16 mouse cellular contexts compared by ENCODE assay signal in genomic region chr13:32799131-32799530, GRCm38 (mm10). TPM values are rescaled to one million over a fixed set of nuclear protein-coding genes. Genes with fewer than 3 reads are reported as not detected.
DNase-seq lines count a peak whose midpoint lies in the region; ATAC-seq and TF ChIP-seq lines count a peak whose summit lies in the region.
"Had no signal": no experiment of that assay in that cellular context is flagged by ENCODE, and none has a peak within 500 bp of the region (broad histone marks: within the 10 kb centered on the region; RNA-seq: fewer than 3 reads in every experiment).

No protein-coding gene starts in this region.

- no peak overlapping the region for H3K4me3 ChIP-seq in kidney, postnatal 0 days (replicated peaks; ENCODE audit: low read depth, low read length)
- no peak overlapping the region for H3K4me3 ChIP-seq in E14TG2a.4 (replicated peaks; ENCODE audit: low read length)
- no peak overlapping the region for H3K4me3 ChIP-seq in kidney, embryonic 14.5 days (ENCODE audit: low read length)
- H3K4me3 ChIP-seq: embryonic facial prominence, embryonic 13.5 days; heart, embryonic 12.5 days; midbrain, embryonic 10.5 days; neural tube, embryonic 15.5 days had no signal

- H3K27ac ChIP-seq in kidney, postnatal 0 days, result no peak overlapping the region
- H3K27ac ChIP-seq in kidney, embryonic 14.5 days (ENCODE audit: low read depth, low read length), result no peak overlapping the region
- H3K27ac ChIP-seq: embryonic facial prominence, embryonic 13.5 days; liver, embryonic 14.5 days; midbrain, embryonic 10.5 days; neural tube, embryonic 15.5 days had no signal

- H3K9me3 ChIP-seq in kidney, postnatal 0 days (replicated peaks; ENCODE audit: low read length), result no peaks in the 10 kb centered on the region
- no peaks in the 10 kb centered on the region for H3K9me3 ChIP-seq in E14TG2a.4 (ENCODE audit: low read length)
- H3K9me3 ChIP-seq in kidney, embryonic 14.5 days (ENCODE audit: control insufficient read depth, low read length), result no peaks in the 10 kb centered on the region
- H3K9me3 ChIP-seq: embryonic facial prominence, embryonic 13.5 days; heart, embryonic 12.5 days; midbrain, embryonic 10.5 days; neural tube, embryonic 15.5 days had no signal

- no peak for ATAC-seq in kidney, postnatal 0 days (replicated peaks; ENCODE audit: low FRiP score, low read depth)
- no peak for ATAC-seq in kidney, embryonic 14.5 days (ENCODE audit: low FRiP score, low TSS enrichment)
- ATAC-seq: activated CD4-positive, CD25-positive, alpha-beta regulatory T cell, adult 4 months had no signal

- H3K36me3 ChIP-seq in kidney, postnatal 0 days (ENCODE audit: insufficient read depth, low read length), result no peaks in the 10 kb centered on the region
- peaks cover 9% of the 10 kb centered on the region for H3K36me3 ChIP-seq in E14TG2a.4 (ENCODE audit: insufficient read depth, low read length)
- H3K36me3 ChIP-seq in kidney, embryonic 14.5 days (ENCODE audit: control insufficient read depth, insufficient read depth, low read length), result no peaks in the 10 kb centered on the region
- H3K36me3 ChIP-seq: embryonic facial prominence, embryonic 13.5 days; heart, embryonic 12.5 days; midbrain, embryonic 10.5 days; neural tube, embryonic 15.5 days had no signal

- no peak overlapping the region for H3K9ac ChIP-seq in kidney, postnatal 0 days (ENCODE audit: low read depth, low read length)
- H3K9ac ChIP-seq in kidney, embryonic 14.5 days (ENCODE audit: low read depth, low read length), result no peak overlapping the region
- H3K9ac ChIP-seq: embryonic facial prominence, embryonic 13.5 days; heart, embryonic 12.5 days; liver, embryonic 14.5 days; neural tube, embryonic 15.5 days had no signal

- DNase-seq in embryo, embryonic 10.5 days (ENCODE audit: low spot score), result peak; percentile 55
- DNase-seq in embryo, embryonic 10 days (ENCODE audit: low spot score), result no peak
- peak; percentile 42 for DNase-seq in kidney, postnatal 0 days (ENCODE audit: low spot score)
- no peak for DNase-seq in kidney, postnatal 4 days
- peak; percentile 49 for DNase-seq in forelimb bud, embryonic 11.5 days (ENCODE audit: low read depth, low spot score)
- no peak for DNase-seq in cerebellum, postnatal 36 days
- DNase-seq: B cell, adult 2 months; kidney, adult 18-20 months had no signal

- WGBS in kidney, postnatal 0 days, result 63% methylated on average over 2 of the region's 2 CpGs
- 63% methylated on average over 2 of the region's 2 CpGs for WGBS in kidney, embryonic 14.5 days

- peaks cover 15% of the 10 kb centered on the region; the same call in 1 of the 2 replicates for H3K4me1 ChIP-seq in kidney, postnatal 0 days (replicated peaks; ENCODE audit: insufficient read depth, low read length)
- H3K4me1 ChIP-seq in E14TG2a.4 (replicated peaks; ENCODE audit: low read depth, low read length), result peaks cover 23% of the 10 kb centered on the region
- peaks cover 9% of the 10 kb centered on the region; the same call in 1 of the 2 replicates for H3K4me1 ChIP-seq in kidney, embryonic 14.5 days (ENCODE audit: control insufficient read depth, insufficient read depth, low read length)

- no peak overlapping the region for H3K4me2 ChIP-seq in kidney, postnatal 0 days (ENCODE audit: low read length)
- no peak overlapping the region for H3K4me2 ChIP-seq in kidney, embryonic 14.5 days (replicated peaks; ENCODE audit: low read depth, low read length)
- H3K4me2 ChIP-seq: embryonic facial prominence, embryonic 13.5 days; heart, embryonic 12.5 days; neural tube, embryonic 15.5 days had no signal

- H3K27me3 ChIP-seq in kidney, postnatal 0 days (ENCODE audit: insufficient read depth, low read length), result no peaks in the 10 kb centered on the region
- H3K27me3 ChIP-seq in E14TG2a.4 (ENCODE audit: insufficient read depth, low read length), result peaks cover 14% of the 10 kb centered on the region
- H3K27me3 ChIP-seq in kidney, embryonic 14.5 days (ENCODE audit: control insufficient read depth, insufficient read depth, low read length), result no peaks in the 10 kb centered on the region
- H3K27me3 ChIP-seq: embryonic facial prominence, embryonic 13.5 days; heart, embryonic 12.5 days; neural tube, embryonic 15.5 days had no signal

- peak; percentile 56 for TF ChIP-seq CTCF in kidney, postnatal 0 days (IDR thresholded peaks at IDR 0.05; ENCODE audit: low read depth)
- peak; percentile 24; the same call in 1 of the 2 replicates for TF ChIP-seq CTCF in E14TG2a.4 (conservative IDR thresholded peaks at IDR 0.05; ENCODE audit: low read length)

RNA-seq across cellular contexts. Expression of gene Wrnip1, which starts 2.7 kb away (rescaled TPM):
- 19.4 and 25.8 TPM in 2 replicates for polyA plus RNA-seq in kidney, postnatal 0 days (2015; fragmentation: Nextera tagmentation; extraction: Ambion mirVana)
- polyA plus RNA-seq in kidney, embryonic 14.5 days (2014; fragmentation: Nextera tagmentation; extraction: Ambion mirVana), result 14.1 and 19.0 TPM in 2 replicates

RNA-seq across cellular contexts. Expression of gene D930007J09Rik, which starts 3.5 kb away (rescaled TPM):
- not detected in 2 replicates for polyA plus RNA-seq in kidney, postnatal 0 days (2015; fragmentation: Nextera tagmentation; extraction: Ambion mirVana)
- polyA plus RNA-seq in kidney, embryonic 14.5 days (2014; fragmentation: Nextera tagmentation; extraction: Ambion mirVana), result not detected in 2 replicates
- polyA plus RNA-seq: activated CD4-positive, CD25-positive, alpha-beta regulatory T cell, adult 4 months; embryonic facial prominence, embryonic 13.5 days; heart, embryonic 12.5 days; liver, embryonic 14.5 days; midbrain, embryonic 10.5 days; neural tube, embryonic 15.5 days had no signal

RNA-seq across cellular contexts. Expression of gene Mylk4, which starts 15.4 kb away (rescaled TPM):
- 0.03 and 0.12 TPM in 2 replicates for polyA plus RNA-seq in kidney, postnatal 0 days (2015; fragmentation: Nextera tagmentation; extraction: Ambion mirVana)
- polyA plus RNA-seq in kidney, embryonic 14.5 days (2014; fragmentation: Nextera tagmentation; extraction: Ambion mirVana), result 0.14 TPM in 1 of 2 replicates, not detected in the other
- polyA plus RNA-seq: activated CD4-positive, CD25-positive, alpha-beta regulatory T cell, adult 4 months; midbrain, embryonic 10.5 days had no signal

RNA-seq across cellular contexts. Expression of gene Serpinb1a, which starts 51.9 kb away (rescaled TPM):
- 18.5 and 18.7 TPM in 2 replicates for polyA plus RNA-seq in kidney, postnatal 0 days (2015; fragmentation: Nextera tagmentation; extraction: Ambion mirVana)
- 6.6 and 7.9 TPM in 2 replicates for polyA plus RNA-seq in kidney, embryonic 14.5 days (2014; fragmentation: Nextera tagmentation; extraction: Ambion mirVana)

Comparison
In these comparisons a context has a peak if more than half of its experiments do, and no peak if none do; other contexts are left out.
1. DNase-seq: peak in embryo, embryonic 10.5 days (single experiment), kidney, postnatal 0 days (single experiment) and forelimb bud, embryonic 11.5 days (single experiment); none in embryo, embryonic 10 days (single experiment), kidney, postnatal 4 days (0 of 2) and cerebellum, postnatal 36 days (0 of 2).